Mouse (Mus musculus): Measurements from ENCODE around the gene Adgrl3.

DNA sequence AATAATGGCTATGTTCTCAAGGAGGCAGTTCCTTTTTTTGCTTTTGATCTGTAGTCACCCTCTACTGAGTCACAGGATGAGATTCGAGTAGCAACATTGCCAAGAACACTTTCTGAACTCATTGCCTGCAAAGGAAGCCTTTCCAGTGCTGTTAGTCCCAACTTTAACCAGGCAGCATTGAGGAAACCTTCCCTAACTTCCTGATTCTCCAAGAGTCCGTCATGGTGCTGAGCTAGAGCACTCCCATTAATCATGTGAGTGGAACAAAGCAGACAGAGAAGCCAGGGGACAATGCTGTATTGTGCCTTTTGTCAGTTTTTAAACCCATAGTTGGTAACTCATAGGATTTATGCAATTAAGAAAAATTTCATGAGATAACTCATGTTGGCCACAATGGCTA is 345.3 kb downstream of the Adgrl3 start:
- TF ChIP-seq USF1 (IDR thresholded peaks at IDR 0.05; ENCODE audit: low read depth) (no peak), CTCF (IDR thresholded peaks at IDR 0.05; ENCODE audit: control insufficient read depth, insufficient read depth, insufficient read length) (no peak), MYOD1 (IDR thresholded peaks at IDR 0.05; ENCODE audit: control insufficient read depth, insufficient read length, low read depth) (no peak), FOSL1 (IDR thresholded peaks at IDR 0.05; ENCODE audit: insufficient read depth, low read length, poor library complexity, severe bottlenecking) (no peak), MYOG (IDR thresholded peaks at IDR 0.05; ENCODE audit: control insufficient read depth, extremely low read depth, insufficient read length) (no peak), MAX (IDR thresholded peaks at IDR 0.05) (peak; percentile 46)
